Mouse (Mus musculus) spleen, adult 2 months (tissue): Measurements from ENCODE around the gene Iqsec2.

Source experiments
- CTCF ChIP-seq: fragments of 200-500 bp; IDR thresholded peaks from 2 replicates; pipeline ENCODE4 v1.5.1; 2011; ENCODE audit warnings: mild to moderate bottlenecking, inconsistent platforms; ENCODE audit not compliant: insufficient read depth, insufficient read length, insufficient replicate concordance; ENCODE audit errors: extremely low read depth
- POLR2A ChIP-seq: fragments of 200-500 bp; IDR thresholded peaks from 2 replicates; pipeline ENCODE4 v1.6.1; 2011; ENCODE audit warnings: low read depth, low read length, inconsistent platforms

DNA sequence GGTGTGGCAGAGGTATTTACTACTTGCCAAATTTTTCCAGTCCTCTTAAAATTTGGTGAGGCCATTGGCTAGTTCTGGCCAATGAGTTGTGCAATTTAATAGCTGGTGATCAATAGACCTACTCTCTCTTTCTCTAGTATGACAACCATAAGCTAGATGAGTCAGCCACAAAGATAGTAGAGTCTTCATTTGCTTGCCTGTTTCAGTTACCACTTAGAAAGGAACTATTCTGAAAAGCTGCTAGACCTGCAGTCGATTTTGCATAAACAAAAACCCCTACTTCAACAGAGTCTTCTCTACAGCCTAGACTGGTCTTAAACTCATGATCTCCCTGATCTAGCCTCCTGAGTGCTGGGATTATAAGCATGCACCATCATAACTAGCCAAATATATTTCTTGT lies 22.4 kb upstream of the Iqsec2 start:
- TF ChIP-seq CTCF (no peak), POLR2A (no peak)
